15 mouse cellular contexts compared by ENCODE assay signal in the genomic region with DNA sequence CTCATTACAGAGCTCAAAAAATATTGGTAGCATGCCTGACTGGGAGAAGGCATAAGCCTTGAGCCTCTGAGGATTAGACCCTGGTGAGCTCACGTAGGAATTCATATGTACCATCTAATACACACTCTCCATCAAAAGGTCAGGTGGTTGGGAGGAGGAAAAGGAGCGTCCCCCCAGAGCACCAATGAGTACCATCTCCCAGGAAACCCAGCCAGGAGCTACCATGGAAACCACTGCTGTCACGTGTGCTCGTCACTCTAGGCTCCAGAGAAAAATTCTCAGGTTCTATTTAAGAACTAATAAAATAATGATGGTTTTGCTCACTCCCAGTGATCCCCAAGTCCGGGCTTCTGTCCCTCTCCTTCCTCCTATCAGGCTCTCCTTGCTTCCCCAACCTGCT. TPM values are rescaled to one million over a fixed set of nuclear protein-coding genes. Genes with fewer than 3 reads are reported as not detected.
DNase-seq lines count a peak whose midpoint lies in the region; ATAC-seq lines count a peak whose summit lies in the region.
"Had no signal": no experiment of that assay in that cellular context is flagged by ENCODE, and none has a peak within 500 bp of the region (broad histone marks: within the 10 kb centered on the region; RNA-seq: fewer than 3 reads in every experiment).

No protein-coding gene starts in this region.

- 52% methylated on average over 5 of the region's 5 CpGs for WGBS in forebrain, embryonic 12.5 days
- 78% methylated on average over 5 of the region's 5 CpGs for WGBS in forebrain, embryonic 10.5 days
- 55% methylated on average over 5 of the region's 5 CpGs for WGBS in neural tube, embryonic 13.5 days
- WGBS in embryonic facial prominence, embryonic 10.5 days = 77% methylated on average over 5 of the region's 5 CpGs

- peak overlapping the region; percentile 83 for H3K27ac ChIP-seq in forebrain, embryonic 12.5 days
- no peak overlapping the region for H3K27ac ChIP-seq in forebrain, embryonic 10.5 days
- peak overlapping the region; percentile 73 for H3K27ac ChIP-seq in neural tube, embryonic 13.5 days (replicated peaks)
- no peak overlapping the region for H3K27ac ChIP-seq in embryonic facial prominence, embryonic 10.5 days (replicated peaks)
- H3K27ac ChIP-seq: limb, embryonic 10.5 days; liver, embryonic 15.5 days had no signal

- H3K9me3 ChIP-seq in forebrain, embryonic 12.5 days = no peaks in the 10 kb centered on the region
- no peaks in the 10 kb centered on the region for H3K9me3 ChIP-seq in forebrain, embryonic 10.5 days
- no peaks in the 10 kb centered on the region for H3K9me3 ChIP-seq in neural tube, embryonic 13.5 days
- no peaks in the 10 kb centered on the region for H3K9me3 ChIP-seq in embryonic facial prominence, embryonic 10.5 days
- H3K9me3 ChIP-seq: limb, embryonic 10.5 days; liver, embryonic 15.5 days had no signal

- peaks cover 29% of the 10 kb centered on the region for H3K4me1 ChIP-seq in forebrain, embryonic 12.5 days
- H3K4me1 ChIP-seq in forebrain, embryonic 10.5 days = peaks cover 20% of the 10 kb centered on the region
- H3K4me1 ChIP-seq in neural tube, embryonic 13.5 days (replicated peaks) = peaks cover 32% of the 10 kb centered on the region
- peaks cover 15% of the 10 kb centered on the region for H3K4me1 ChIP-seq in embryonic facial prominence, embryonic 10.5 days
- H3K4me1 ChIP-seq: liver, embryonic 15.5 days had no signal

- ATAC-seq in forebrain, embryonic 12.5 days (ENCODE audit: low FRiP score) = peak; percentile 70
- peak; percentile 32; the same call in 1 of the 2 replicates for ATAC-seq in neural tube, embryonic 13.5 days (ENCODE audit: low read depth)
- ATAC-seq in megakaryocyte, adult 5-6 weeks (ENCODE audit: poor library complexity, severe bottlenecking) = no peak

- H3K27me3 ChIP-seq in forebrain, embryonic 12.5 days = peaks cover 9% of the 10 kb centered on the region
- H3K27me3 ChIP-seq in forebrain, embryonic 10.5 days (ENCODE audit: poor library complexity, severe bottlenecking) = peaks cover 30% of the 10 kb centered on the region
- peaks cover 25% of the 10 kb centered on the region for H3K27me3 ChIP-seq in neural tube, embryonic 13.5 days
- H3K27me3 ChIP-seq in embryonic facial prominence, embryonic 10.5 days (replicated peaks; ENCODE audit: low read depth, poor library complexity, severe bottlenecking) = peaks cover 27% of the 10 kb centered on the region

- H3K36me3 ChIP-seq in forebrain, embryonic 12.5 days (replicated peaks) = no peaks in the 10 kb centered on the region
- H3K36me3 ChIP-seq in forebrain, embryonic 10.5 days (replicated peaks) = no peaks in the 10 kb centered on the region
- no peaks in the 10 kb centered on the region for H3K36me3 ChIP-seq in neural tube, embryonic 13.5 days
- H3K36me3 ChIP-seq in embryonic facial prominence, embryonic 10.5 days (replicated peaks) = no peaks in the 10 kb centered on the region
- H3K36me3 ChIP-seq: limb, embryonic 10.5 days; liver, embryonic 15.5 days had no signal

- no peak overlapping the region for H3K4me3 ChIP-seq in forebrain, embryonic 12.5 days (replicated peaks)
- H3K4me3 ChIP-seq in forebrain, embryonic 10.5 days = no peak overlapping the region
- H3K4me3 ChIP-seq in neural tube, embryonic 13.5 days = no peak overlapping the region
- H3K4me3 ChIP-seq in embryonic facial prominence, embryonic 10.5 days = no peak overlapping the region
- H3K4me3 ChIP-seq: limb, embryonic 10.5 days; liver, embryonic 15.5 days had no signal

- peak overlapping the region; percentile 41; the same call in 1 of the 2 replicates for H3K4me2 ChIP-seq in forebrain, embryonic 12.5 days
- H3K4me2 ChIP-seq in neural tube, embryonic 13.5 days = peak overlapping the region; percentile 46
- H3K4me2 ChIP-seq: liver, embryonic 15.5 days had no signal

- H3K9ac ChIP-seq in forebrain, embryonic 12.5 days = no peak overlapping the region
- no peak overlapping the region for H3K9ac ChIP-seq in neural tube, embryonic 13.5 days
- H3K9ac ChIP-seq: liver, embryonic 15.5 days had no signal

- no peak for DNase-seq in forebrain, embryonic 10.5 days (ENCODE audit: extremely low spot score, low spot score)
- no peak for DNase-seq in neural tube, embryonic 10.5 days (ENCODE audit: extremely low spot score, low spot score)
- DNase-seq in layer of hippocampus, postnatal 36 days = peak; percentile 47 to 54
- DNase-seq in right cerebral cortex, postnatal 25 days = peak; percentile 26
- DNase-seq in embryonic facial prominence, embryonic 10.5 days (ENCODE audit: low spot score) = no peak
- DNase-seq: adrenal gland, adult 2 months; heart, postnatal 14 days; kidney, adult 2 months; thymus, adult 2 months had no signal

RNA-seq across cellular contexts. Expression of gene Celf6, which starts 10.5 kb away (rescaled TPM):
- polyA plus RNA-seq in forebrain, embryonic 12.5 days (2016; fragmentation: Nextera tagmentation; extraction: Ambion mirVana) = 14.4 and 16.7 TPM in 2 replicates
- polyA plus RNA-seq in forebrain, embryonic 10.5 days (2016; fragmentation: Nextera tagmentation; extraction: Ambion mirVana) = 1.3 and 3.1 TPM in 2 replicates
- polyA plus RNA-seq in neural tube, embryonic 13.5 days (2015; fragmentation: Nextera tagmentation; extraction: Ambion mirVana) = 21.7 and 24.8 TPM in 2 replicates
- total RNA-seq in layer of hippocampus, postnatal 36 days (2021) = 10 to 100 TPM; 28.6 to 29.8 TPM
- 1.3 TPM in 2 replicates for polyA plus RNA-seq in embryonic facial prominence, embryonic 10.5 days (2016; fragmentation: Nextera tagmentation; extraction: Ambion mirVana)
- total RNA-seq in megakaryocyte, adult 5-6 weeks (2015) = not detected in 2 replicates
- not detected in 2 replicates for total RNA-seq in megakaryocyte, adult 5-6 weeks (2017)
- total RNA-seq: heart, adult 8-10 months had no signal
- polyA plus RNA-seq: limb, embryonic 10.5 days; thymus, adult 2 months had no signal

RNA-seq across cellular contexts. Expression of gene Parp6, which starts 28.8 kb away (rescaled TPM):
- polyA plus RNA-seq in forebrain, embryonic 12.5 days (2016; fragmentation: Nextera tagmentation; extraction: Ambion mirVana) = 105 and 116 TPM in 2 replicates
- 34.1 and 41.6 TPM in 2 replicates for polyA plus RNA-seq in forebrain, embryonic 10.5 days (2016; fragmentation: Nextera tagmentation; extraction: Ambion mirVana)
- 189 and 197 TPM in 2 replicates for polyA plus RNA-seq in neural tube, embryonic 13.5 days (2015; fragmentation: Nextera tagmentation; extraction: Ambion mirVana)
- 100 to 1,000 TPM; 131 to 142 TPM for total RNA-seq in layer of hippocampus, postnatal 36 days (2021)
- polyA plus RNA-seq in embryonic facial prominence, embryonic 10.5 days (2016; fragmentation: Nextera tagmentation; extraction: Ambion mirVana) = 37.7 and 40.8 TPM in 2 replicates
- 29.8 and 35.2 TPM in 2 replicates for total RNA-seq in megakaryocyte, adult 5-6 weeks (2015)
- total RNA-seq in megakaryocyte, adult 5-6 weeks (2017) = 22.9 and 23.0 TPM in 2 replicates

RNA-seq across cellular contexts. Expression of gene Tmem202, which starts 48.6 kb away (rescaled TPM):
- polyA plus RNA-seq in forebrain, embryonic 12.5 days (2016; fragmentation: Nextera tagmentation; extraction: Ambion mirVana) = 0.15 TPM in 1 of 2 replicates, not detected in the other
- polyA plus RNA-seq in forebrain, embryonic 10.5 days (2016; fragmentation: Nextera tagmentation; extraction: Ambion mirVana) = not detected in 2 replicates
- polyA plus RNA-seq in neural tube, embryonic 13.5 days (2015; fragmentation: Nextera tagmentation; extraction: Ambion mirVana) = 0.24 TPM in 1 of 2 replicates, not detected in the other
- 1 to 10 TPM; 2.1 to 2.7 TPM for total RNA-seq in layer of hippocampus, postnatal 36 days (2021)
- polyA plus RNA-seq in embryonic facial prominence, embryonic 10.5 days (2016; fragmentation: Nextera tagmentation; extraction: Ambion mirVana) = not detected in 2 replicates
- total RNA-seq in megakaryocyte, adult 5-6 weeks (2015) = 0.75 and 1.4 TPM in 2 replicates
- 0.41 and 0.59 TPM in 2 replicates for total RNA-seq in megakaryocyte, adult 5-6 weeks (2017)
- polyA plus RNA-seq: kidney, adult 2 months; limb, embryonic 10.5 days had no signal

RNA-seq across cellular contexts. Expression of gene Hexa, which starts 48.9 kb away (rescaled TPM):
- polyA plus RNA-seq in forebrain, embryonic 12.5 days (2016; fragmentation: Nextera tagmentation; extraction: Ambion mirVana) = 37.1 and 43.3 TPM in 2 replicates
- polyA plus RNA-seq in forebrain, embryonic 10.5 days (2016; fragmentation: Nextera tagmentation; extraction: Ambion mirVana) = 41.8 and 42.9 TPM in 2 replicates
- polyA plus RNA-seq in neural tube, embryonic 13.5 days (2015; fragmentation: Nextera tagmentation; extraction: Ambion mirVana) = 58.6 and 63.7 TPM in 2 replicates
- total RNA-seq in layer of hippocampus, postnatal 36 days (2021) = 10 to 100 TPM; 50.9 to 51.6 TPM
- polyA plus RNA-seq in embryonic facial prominence, embryonic 10.5 days (2016; fragmentation: Nextera tagmentation; extraction: Ambion mirVana) = 42.5 and 43.2 TPM in 2 replicates
- 159 and 162 TPM in 2 replicates for total RNA-seq in megakaryocyte, adult 5-6 weeks (2015)
- 252 and 269 TPM in 2 replicates for total RNA-seq in megakaryocyte, adult 5-6 weeks (2017)

Comparison
In these comparisons a context has a peak if more than half of its experiments do, and no peak if none do; other contexts are left out.
1. H3K27ac ChIP-seq: peak in forebrain, embryonic 12.5 days (single experiment) and neural tube, embryonic 13.5 days (single experiment); none in forebrain, embryonic 10.5 days (single experiment) and embryonic facial prominence, embryonic 10.5 days (single experiment).
2. DNase-seq: peak in layer of hippocampus, postnatal 36 days (2 of 2) and right cerebral cortex, postnatal 25 days (single experiment); none in forebrain, embryonic 10.5 days (single experiment), neural tube, embryonic 10.5 days (single experiment) and embryonic facial prominence, embryonic 10.5 days (single experiment).